Mouse (Mus musculus) MEL (cell line): ENCODE results near the gene Gm3642. TPM values are rescaled to one million over a fixed set of nuclear protein-coding genes. Genes with fewer than 3 reads are reported as not detected.
"Not testable (repeated sequence)": the region's sequence is repeated elsewhere in the genome, so short reads cannot be mapped to it uniquely, and the experiment has no call there.

ENCODE experiments used
- DNase-seq: peaks from one replicate; pipeline ENCODE4 v3.0.0; 2011; ENCODE audit warnings: low read depth, low spot score
- H3K27ac ChIP-seq: 2 replicates; pipeline ENCODE4 v1.5.1; 2012; ENCODE audit warnings: low read depth, mild to moderate bottlenecking, control low read depth, low read length, moderate library complexity; ENCODE audit not compliant: control insufficient read depth
- H3K27me3 ChIP-seq, 2 experiments: fragments of 150-350 bp in 1 of 2; sonication (generic) in 1 of 2; 2 replicates each; pipeline ENCODE4 v1.6.1; 2012; ENCODE audit warnings: low read length in 2 of 2, mild to moderate bottlenecking in 2 of 2, improper control_type of control experiment in 1 of 2, moderate library complexity in 1 of 2; ENCODE audit not compliant: insufficient read depth in 2 of 2, control insufficient read depth in 1 of 2
- H3K36me3 ChIP-seq, 2 experiments: 2 replicates each; pipeline ENCODE4 v1.6.1; 2012 to 2014; ENCODE audit warnings: low read length in 2 of 2, improper control_type of control experiment in 1 of 2, inconsistent platforms in 1 of 2, mild to moderate bottlenecking in 1 of 2; ENCODE audit not compliant: insufficient read depth in 2 of 2, control insufficient read depth in 1 of 2
- H3K4me1 ChIP-seq, 2 experiments: fragments of 150-350 bp in 1 of 2; sonication (generic) in 1 of 2; 2 replicates each; pipeline ENCODE4 v1.6.1; 2012; ENCODE audit warnings: low read length in 2 of 2, improper control_type of control experiment in 1 of 2, mild to moderate bottlenecking in 1 of 2; ENCODE audit not compliant: insufficient read depth in 2 of 2, control insufficient read depth in 1 of 2
- H3K4me3 ChIP-seq, 2 experiments: fragments of 150-350 bp in 1 of 2; sonication (generic) in 1 of 2; 2 replicates each; pipeline ENCODE4 v1.5.1; 2012; ENCODE audit warnings: low read depth in 2 of 2, low read length in 2 of 2, mild to moderate bottlenecking in 2 of 2, moderate library complexity in 2 of 2, control low read depth in 1 of 2, improper control_type of control experiment in 1 of 2; ENCODE audit not compliant: control insufficient read depth in 1 of 2, insufficient read depth in 1 of 2
- H3K79me2 ChIP-seq: 2 replicates; pipeline ENCODE4 v1.6.1; 2012; ENCODE audit warnings: mild to moderate bottlenecking, low read length, moderate library complexity; ENCODE audit not compliant: control insufficient read depth, poor library complexity, insufficient read depth
- H3K9ac ChIP-seq: 2 replicates; pipeline ENCODE4 v1.6.1; 2012; ENCODE audit warnings: low read depth, mild to moderate bottlenecking, control low read depth, low read length, moderate library complexity; ENCODE audit not compliant: control insufficient read depth, poor library complexity, severe bottlenecking
- H3K9me3 ChIP-seq: fragments of 150-350 bp; sonication (generic); replicated peaks from 2 replicates; pipeline ENCODE4 v1.6.1; 2012; ENCODE audit warnings: mild to moderate bottlenecking, low read length, improper control_type of control experiment, moderate library complexity; ENCODE audit not compliant: insufficient read depth
- polyA plus RNA-seq, 2 experiments: library from polyadenylated mRNA; stranded (reverse) in 1 of 2; unstranded in 1 of 2; fragments of >175 nt in 1 of 2; fragments of >200 nt in 1 of 2; gene quantifications; 2 replicates each; pipeline versions ENCODE4 v1.2.1 to v1.2.4; 2012; ENCODE audit warnings: low replicate concordance in 2 of 2, low read depth in 1 of 2; ENCODE audit not compliant: insufficient read length in 2 of 2, insufficient read depth in 1 of 2, missing spikeins in 1 of 2
- total RNA-seq: library from RNA; depleted of rRNA; stranded (reverse); fragments of 300-350 nt; gene quantifications from 2 replicates; pipeline ENCODE4 v1.2.3, GENCODE M21; 2012; rRNA removed

Gm3642 gene
- not detected in 2 replicates for total RNA-seq
- not detected for polyA plus RNA-seq

- not testable (repeated sequence) for DNase-seq, H3K9me3 ChIP-seq, H3K79me2 ChIP-seq, H3K4me3 ChIP-seq, H3K36me3 ChIP-seq, H3K9ac ChIP-seq, H3K27ac ChIP-seq, H3K27me3 ChIP-seq, H3K4me1 ChIP-seq
These were observed at the start of gene Gm3642 for GRCm38 (mm10) chr14:6840211-6840610. TSS of gene Gm3642 (minus strand) at chr14:6840311.

DNA sequence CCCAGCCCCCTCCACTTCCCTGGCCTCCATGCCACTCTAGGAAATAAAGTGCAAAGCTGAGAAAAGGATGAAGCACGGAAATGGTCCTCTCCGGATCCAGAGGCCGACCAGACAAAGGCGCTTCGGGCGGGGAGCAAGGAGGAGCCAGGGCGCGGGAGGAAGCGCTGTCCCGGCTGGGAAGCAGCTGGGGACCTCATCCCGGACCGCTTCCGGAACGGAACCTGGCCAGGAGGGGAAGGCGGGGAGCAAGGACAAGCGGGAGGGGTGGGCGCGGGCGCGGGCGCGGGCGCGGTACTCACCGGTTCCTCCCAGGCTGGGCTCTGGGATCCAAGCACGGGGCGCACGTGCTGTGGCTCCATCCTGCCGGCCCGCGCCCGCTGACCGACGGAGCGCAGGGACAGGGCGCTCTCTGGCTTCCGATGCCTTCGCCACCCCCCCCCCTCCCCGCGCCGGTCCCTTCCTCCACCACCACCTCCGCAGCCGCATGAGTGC is 49.5 kb upstream of the Gm3642 start, which contains the start of gene Gm3667:
Gm3667 (minus strand) TSS at position 442 of the 492 bp plus-strand sequence.
- H3K9me3 ChIP-seq, H3K79me2 ChIP-seq, H3K4me3 ChIP-seq, H3K9ac ChIP-seq, DNase-seq, H3K27ac ChIP-seq, H3K27me3 ChIP-seq, H3K36me3 ChIP-seq, H3K4me1 ChIP-seq: not testable (repeated sequence)

DNA sequence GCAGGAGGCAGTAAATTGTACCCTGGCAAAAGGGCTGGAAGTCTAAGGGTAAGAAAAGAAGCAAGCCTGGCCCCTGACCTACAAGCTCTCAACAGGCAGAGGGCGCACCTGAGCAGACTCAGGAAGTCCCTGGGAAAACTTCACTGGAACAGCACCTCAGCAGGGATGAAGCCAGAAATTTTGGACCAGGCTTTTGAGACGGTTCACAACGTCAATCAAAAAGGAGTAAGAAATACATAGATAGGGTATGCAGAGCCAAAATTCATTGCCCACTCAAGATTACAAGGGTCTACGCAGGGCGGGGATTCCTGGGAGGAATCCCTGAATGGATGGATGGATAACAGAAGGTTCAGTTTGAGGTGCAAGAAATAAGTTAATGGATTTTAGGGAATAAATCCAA is 48.7 kb upstream of the Gm3642 start:
- H3K9me3 ChIP-seq, H3K79me2 ChIP-seq, H3K36me3 ChIP-seq, H3K9ac ChIP-seq, H3K27ac ChIP-seq, H3K27me3 ChIP-seq, DNase-seq, H3K4me3 ChIP-seq, H3K4me1 ChIP-seq: not testable (repeated sequence)

DNA sequence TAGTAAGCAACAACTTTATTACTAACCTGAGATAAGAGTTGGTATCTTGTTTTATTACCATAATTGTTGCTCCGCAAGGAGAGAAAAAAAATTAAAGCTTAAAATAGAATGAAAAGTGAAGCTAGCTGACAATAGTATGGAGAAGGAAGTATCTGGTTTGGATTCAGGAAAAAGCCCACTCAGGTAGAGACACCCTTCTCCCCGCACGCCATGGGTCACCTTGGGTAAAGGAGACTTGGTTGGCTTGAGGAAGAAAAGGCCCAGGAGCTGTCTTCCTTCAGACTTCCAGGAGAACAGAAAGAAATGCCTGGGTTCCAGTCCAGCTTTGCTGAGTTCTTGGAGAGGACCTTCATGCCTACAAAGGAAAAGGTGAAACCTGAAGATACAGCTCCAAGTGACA is 16.8 kb downstream of the Gm3642 start:
- H3K27me3 ChIP-seq, H3K9me3 ChIP-seq, H3K9ac ChIP-seq, H3K27ac ChIP-seq, H3K4me3 ChIP-seq, H3K36me3 ChIP-seq, DNase-seq, H3K79me2 ChIP-seq, H3K4me1 ChIP-seq: not testable (repeated sequence)

Other genes with a start within 250 kb of the Gm3642 start
- gene Gm3629, start 249.7 kb downstream of the Gm3642 start, total RNA-seq: not detected in 2 replicates
- gene Gm3629, start 249.7 kb downstream of the Gm3642 start, polyA plus RNA-seq: not detected
- gene Gm3460, start 217.9 kb downstream of the Gm3642 start, total RNA-seq: not detected in 2 replicates
- not detected for gene Gm3460, start 217.9 kb downstream of the Gm3642 start, polyA plus RNA-seq
- not detected in 2 replicates for gene Gm10251, start 156.1 kb downstream of the Gm3642 start, total RNA-seq
- not detected for gene Gm10251, start 156.1 kb downstream of the Gm3642 start, polyA plus RNA-seq
- gene Gm8050, start 120.1 kb downstream of the Gm3642 start, total RNA-seq: not detected in 2 replicates
- not detected for gene Gm8050, start 120.1 kb downstream of the Gm3642 start, polyA plus RNA-seq
- not detected in 2 replicates for gene Gm3636, start 98.0 kb downstream of the Gm3642 start, total RNA-seq
- not detected for gene Gm3636, start 98.0 kb downstream of the Gm3642 start, polyA plus RNA-seq
- gene Gm8362, start 65.9 kb downstream of the Gm3642 start, total RNA-seq: not detected in 2 replicates
- not detected for gene Gm8362, start 65.9 kb downstream of the Gm3642 start, polyA plus RNA-seq
- not detected in 2 replicates for gene Gm3667, start 49.7 kb upstream of the Gm3642 start, total RNA-seq
- not detected for gene Gm3667, start 49.7 kb upstream of the Gm3642 start, polyA plus RNA-seq
- gene Gm6356, start 133.5 kb upstream of the Gm3642 start, total RNA-seq: not detected in 2 replicates
- gene Gm6356, start 133.5 kb upstream of the Gm3642 start, polyA plus RNA-seq: not detected
- not detected in 2 replicates for gene Gm10406, start 187.1 kb upstream of the Gm3642 start, total RNA-seq
- gene Gm10406, start 187.1 kb upstream of the Gm3642 start, polyA plus RNA-seq: not detected
- not detected in 2 replicates for gene Gm3685, start 204.7 kb upstream of the Gm3642 start, total RNA-seq
- not detected for gene Gm3685, start 204.7 kb upstream of the Gm3642 start, polyA plus RNA-seq